Mouse (Mus musculus): ENCODE measurements around the gene Gng12.
A peak's percentile ranks its signal among the peaks of the same experiment; 100 is the strongest.

Gng12 gene

DNA sequence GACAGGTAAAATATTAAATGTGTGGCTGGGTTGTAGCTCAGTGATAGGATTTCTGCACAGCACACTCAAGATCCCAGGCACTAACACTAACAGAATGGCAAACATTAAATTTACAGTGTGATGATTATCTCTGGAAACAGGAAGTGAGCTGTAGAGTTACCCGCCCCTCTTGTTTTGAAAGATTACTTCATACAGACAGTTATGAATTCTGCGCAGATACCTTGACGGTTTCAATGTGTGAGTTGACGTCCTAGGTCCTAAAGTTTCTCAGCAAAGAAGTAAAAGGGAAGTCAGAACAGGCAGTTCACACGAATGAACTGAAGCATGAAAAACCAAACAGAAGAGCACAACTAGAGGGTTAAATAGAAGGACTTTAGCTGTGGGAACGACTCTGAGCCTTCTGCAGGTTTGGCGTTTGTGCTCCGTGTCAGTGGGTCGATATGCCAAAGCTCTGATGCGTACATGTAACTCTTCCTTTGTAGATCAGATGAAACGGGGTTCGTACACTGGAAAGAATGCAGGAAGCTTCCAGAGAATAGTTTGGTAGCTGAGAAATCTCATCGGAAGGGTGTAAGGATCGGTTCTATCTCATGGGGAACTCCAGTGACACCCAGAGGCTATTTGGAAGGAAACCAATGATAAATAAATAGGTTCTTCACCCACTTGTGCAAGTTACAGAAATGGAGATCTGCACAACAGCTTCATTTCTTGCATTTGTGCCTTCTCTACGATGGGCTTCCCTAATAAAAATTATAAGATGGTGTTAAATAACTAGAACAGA is 160.1 kb downstream of the Gng12 start:
- no peak for DNase-seq (ENCODE audit: low spot score)

GRCm38 (mm10) chr6:67056889-67057564 is 160.8 kb downstream of the Gng12 start:
- no peak for DNase-seq (ENCODE audit: low spot score)

DNA sequence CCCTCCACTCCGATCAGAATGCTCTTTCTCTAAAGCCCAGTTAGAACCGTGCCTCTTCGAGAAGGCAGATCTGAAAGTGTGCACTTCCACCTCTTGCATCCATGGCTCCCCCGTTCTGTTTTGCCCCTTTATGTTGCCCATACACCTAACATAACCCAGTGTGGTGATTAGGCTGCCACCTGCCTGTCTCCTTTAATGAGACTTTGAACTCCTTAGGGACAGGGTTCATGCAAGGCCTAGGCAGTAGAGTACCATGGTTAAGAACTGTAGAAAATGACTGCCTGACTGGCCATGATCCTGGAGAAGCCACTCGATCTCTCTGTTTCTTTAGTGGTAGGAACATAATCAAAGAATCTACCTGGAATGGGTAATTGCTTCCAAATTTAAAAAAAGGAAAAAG is 161.4 kb downstream of the Gng12 start:
- DNase-seq (ENCODE audit: low spot score): no peak

- DNase-seq (ENCODE audit: low spot score): no peak
Observed at GRCm38 (mm10) chr6:67057991-67058696, 161.9 kb downstream of the Gng12 start.

GRCm38 (mm10) chr6:67060057-67060456 is 163.9 kb downstream of the Gng12 start:
- no peak for DNase-seq (ENCODE audit: low spot score)

DNA sequence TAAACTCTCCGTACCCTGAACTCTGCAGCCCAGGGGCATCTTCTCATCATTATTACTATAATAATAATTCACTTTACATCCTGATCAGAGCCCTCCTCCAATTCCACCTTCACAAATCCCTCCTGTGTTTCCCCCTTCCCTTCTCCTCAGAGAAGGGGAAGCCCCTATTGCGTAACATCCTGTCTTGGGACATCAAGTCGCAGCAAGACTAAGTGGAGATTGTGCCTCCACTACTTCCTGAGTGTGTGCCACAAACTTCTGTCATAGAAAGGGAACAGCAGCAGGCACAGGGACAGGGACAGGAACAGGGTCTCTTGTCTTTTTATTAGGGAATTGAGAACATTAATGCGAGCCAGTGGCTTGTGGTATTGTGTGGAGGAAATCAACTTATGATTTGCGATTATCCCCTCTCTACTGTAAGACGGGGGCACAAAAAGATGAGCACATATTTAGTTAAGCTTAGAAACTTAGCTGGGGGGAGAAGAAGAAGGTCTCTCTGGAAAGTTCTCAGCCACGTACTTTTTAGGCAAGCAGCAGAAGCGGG is 173.1 kb downstream of the Gng12 start:
- DNase-seq (ENCODE audit: low spot score): no peak

DNA sequence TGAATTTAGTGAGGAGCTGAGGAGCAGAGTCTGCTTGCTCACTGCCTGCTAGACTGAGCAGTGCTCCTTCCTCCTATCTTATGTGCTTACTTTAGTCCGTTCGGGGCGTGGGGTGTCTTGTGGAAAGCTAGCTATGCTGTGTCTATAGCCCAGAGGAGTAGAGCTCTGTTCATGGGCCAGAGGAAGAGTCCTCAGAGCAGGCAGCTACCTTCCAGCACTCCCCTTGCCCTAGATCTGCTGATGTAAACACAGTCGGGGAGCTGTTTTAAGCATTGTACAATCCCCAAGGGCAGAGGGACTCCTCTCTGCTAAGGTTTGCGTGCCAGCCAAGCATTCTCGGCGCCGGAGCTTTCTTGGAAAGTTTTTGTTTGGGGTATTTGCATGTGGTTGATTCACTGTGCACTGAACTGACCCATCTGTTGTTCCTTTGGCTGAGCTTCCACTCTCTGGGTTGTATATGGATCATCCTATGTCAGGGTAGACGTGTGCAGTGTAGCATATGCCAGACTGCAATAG is 173.7 kb downstream of the Gng12 start:
- DNase-seq (ENCODE audit: low spot score): peak; percentile 60

Data from ovary, postnatal 36 days (tissue).